Mouse (Mus musculus) bone marrow macrophage, adult 2 months (primary cell): ENCODE data around the gene Nme6.

Experiments
- CTCF ChIP-seq: IDR thresholded peaks from 2 replicates; pipeline ENCODE4 v1.5.1; 2012; ENCODE audit warnings: low read depth, mild to moderate bottlenecking, low read length, moderate library complexity
- POLR2A ChIP-seq: IDR thresholded peaks from 2 replicates; pipeline ENCODE4 v1.6.1; 2012; ENCODE audit warnings: mild to moderate bottlenecking, low read depth, low read length, borderline replicate concordance

DNA sequence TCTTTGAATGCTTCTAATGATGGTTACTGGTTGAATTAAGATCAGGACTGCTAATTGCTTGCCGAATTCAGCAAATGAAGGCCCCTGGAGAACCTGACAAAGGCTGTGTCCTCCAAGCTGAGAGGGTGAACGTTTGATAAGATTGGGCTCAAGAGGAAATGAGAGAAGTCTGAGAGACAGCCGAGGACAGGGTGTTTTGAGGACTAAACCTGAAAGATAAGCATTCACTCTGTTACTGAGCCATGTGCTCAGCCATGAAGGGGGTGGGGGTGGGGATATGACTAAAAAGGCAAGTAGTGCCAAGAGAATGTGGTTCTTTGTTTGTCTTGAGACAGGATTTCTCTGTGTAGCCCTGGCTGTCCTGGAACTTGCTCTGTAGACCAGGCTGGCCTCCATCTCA is 30.5 kb downstream of the Nme6 start:
- TF ChIP-seq CTCF, result no peak
- no peak for TF ChIP-seq POLR2A
